Mouse (Mus musculus): ENCODE results near the gene Gcdh. TPM values are rescaled to one million over a fixed set of nuclear protein-coding genes. Genes with fewer than 3 reads are reported as not detected.

The Gcdh gene
- polyA plus RNA-seq, 1 experiment: 38.6 TPM

DNA sequence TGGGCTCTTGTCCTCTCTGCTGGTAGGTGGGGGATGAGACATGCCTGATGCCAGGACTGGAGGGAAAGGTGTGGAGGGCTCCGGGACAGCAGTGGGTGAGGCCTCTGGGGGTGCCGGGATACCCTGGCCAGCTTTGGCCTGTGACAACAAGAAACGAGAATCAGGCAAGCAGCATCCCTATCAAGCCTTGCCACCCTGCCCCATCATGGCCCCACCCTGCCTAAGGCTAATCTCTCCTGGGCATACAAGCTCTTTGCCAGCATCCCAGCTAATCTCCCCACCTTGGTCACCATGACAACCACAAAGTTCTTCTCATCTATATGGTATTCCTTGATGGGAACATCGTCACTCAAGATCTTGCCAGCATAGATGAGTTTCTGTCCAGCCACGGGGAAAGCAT lies 55.2 kb downstream of the Gcdh start:
- WGBS: 79% methylated on average over 5 of the region's 5 CpGs
- DNase-seq (ENCODE audit: low read depth, low spot score): no peak

DNA sequence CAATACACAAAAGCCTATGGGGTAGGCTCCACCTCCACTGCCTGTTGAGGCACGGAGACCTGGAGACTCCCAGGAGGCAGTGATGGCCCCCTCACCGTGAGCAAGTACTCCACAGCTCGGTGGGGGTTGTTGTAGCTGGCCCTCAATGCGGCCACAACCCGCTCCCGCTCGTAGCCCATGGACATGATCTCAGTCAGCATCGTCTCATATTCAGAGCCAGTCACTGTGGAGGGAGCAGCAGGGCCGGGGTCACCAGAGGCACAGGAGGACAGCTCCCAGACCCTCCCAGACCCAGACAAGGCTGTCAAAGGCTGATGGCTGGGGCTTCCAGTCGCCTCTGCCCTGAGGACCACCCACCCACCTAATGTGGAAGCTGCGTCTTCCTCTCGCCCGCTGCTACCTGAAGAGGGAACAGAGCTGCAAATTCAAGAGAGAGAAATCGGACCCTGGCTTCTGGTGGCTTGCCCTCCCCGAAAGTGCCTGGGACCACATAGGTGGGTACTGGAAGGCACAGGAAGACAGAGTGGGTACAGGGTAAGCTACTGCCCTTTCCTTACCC lies 55.7 kb downstream of the Gcdh start:
- WGBS: 90% methylated on average over 15 of the region's 15 CpGs
- no peak for DNase-seq (ENCODE audit: low read depth, low spot score)

DNA sequence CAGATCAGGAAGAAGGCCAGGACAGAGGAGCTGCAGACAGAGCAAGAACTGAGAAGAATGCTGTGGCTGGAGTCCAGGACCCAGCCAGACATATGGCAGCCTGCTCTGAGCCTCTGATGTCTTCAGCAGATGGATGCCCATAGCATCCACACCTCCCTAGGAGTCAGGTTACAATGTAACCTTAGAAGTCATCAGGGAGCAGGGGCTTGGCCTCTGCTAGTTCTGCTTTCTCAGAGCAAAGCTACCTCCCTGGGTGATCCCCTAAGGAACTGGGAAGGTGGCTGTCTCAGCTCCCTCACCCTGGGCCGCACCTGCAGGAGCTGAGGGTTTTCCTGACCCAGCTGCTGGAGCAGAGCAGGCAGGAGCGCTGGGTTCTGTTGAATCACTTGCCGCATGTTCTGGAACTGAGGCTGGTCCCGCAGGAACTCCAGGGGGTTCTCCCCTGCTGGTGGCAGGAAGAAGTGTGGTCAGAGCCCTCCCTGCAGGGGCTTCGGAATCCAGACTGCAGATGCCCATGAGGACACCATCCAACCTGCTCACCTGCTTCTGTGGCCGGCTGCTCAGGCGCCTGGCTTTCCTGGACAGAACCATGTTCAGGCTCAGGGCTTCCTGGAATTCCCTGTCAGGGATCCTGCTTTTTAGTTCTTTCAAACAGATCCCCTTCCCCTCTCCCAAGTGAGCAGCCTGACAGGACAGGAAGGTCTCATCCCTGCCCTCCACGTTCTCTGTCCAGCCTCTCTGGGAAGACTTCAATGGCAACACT lies 56.4 kb downstream of the Gcdh start:
- DNase-seq (ENCODE audit: low read depth, low spot score): no peak
- WGBS: 78% methylated on average over 8 of the region's 8 CpGs

Other genes starting within 250 kb of the Gcdh start
- 28.1 and 39.5 TPM in 2 replicates for gene Ier2, start 231.1 kb downstream of the Gcdh start, polyA plus RNA-seq (2012; rRNA removed)
- 58.1 and 68.2 TPM in 2 replicates for gene Trmt1, start 207.6 kb downstream of the Gcdh start, polyA plus RNA-seq (2012; rRNA removed)
- 71.5 and 96.6 TPM in 2 replicates for gene Nacc1, start 206.1 kb downstream of the Gcdh start, polyA plus RNA-seq (2012; rRNA removed)
- 6.6 and 7.1 TPM in 2 replicates for gene Lyl1, start 192.5 kb downstream of the Gcdh start, polyA plus RNA-seq (2012; rRNA removed)
- 0.12 and 0.18 TPM in 2 replicates for gene G430095P16Rik, start 170.9 kb downstream of the Gcdh start, polyA plus RNA-seq (2012; rRNA removed)
- 14.5 and 15.4 TPM in 2 replicates for gene Nfix, start 93.6 kb downstream of the Gcdh start, polyA plus RNA-seq (2012; rRNA removed)
- gene Dand5, start 71.1 kb downstream of the Gcdh start, polyA plus RNA-seq (2012; rRNA removed): 1.9 and 3.0 TPM in 2 replicates
- gene Gadd45gip1, start 62.4 kb downstream of the Gcdh start, polyA plus RNA-seq (2012; rRNA removed): 13.4 and 22.8 TPM in 2 replicates
- 49.3 and 65.9 TPM in 2 replicates for gene Rad23a, start 53.3 kb downstream of the Gcdh start, polyA plus RNA-seq (2012; rRNA removed)
- gene Calr, start 47.0 kb downstream of the Gcdh start, polyA plus RNA-seq (2012; rRNA removed): 402 and 404 TPM in 2 replicates
- gene Farsa, start 36.9 kb downstream of the Gcdh start, polyA plus RNA-seq (2012; rRNA removed): 50.9 and 54.2 TPM in 2 replicates
- gene Syce2, start 21.8 kb downstream of the Gcdh start, polyA plus RNA-seq (2012; rRNA removed): 3.5 and 5.5 TPM in 2 replicates
- gene Klf1, start 8.0 kb upstream of the Gcdh start, polyA plus RNA-seq (2012; rRNA removed): 0.38 and 0.43 TPM in 2 replicates
- 8.4 and 8.7 TPM in 2 replicates for gene Dnase2a, start 14.6 kb upstream of the Gcdh start, polyA plus RNA-seq (2012; rRNA removed)
- gene Mast1, start 43.4 kb upstream of the Gcdh start, polyA plus RNA-seq (2012; rRNA removed): 0.36 and 0.49 TPM in 2 replicates
- not detected in 2 replicates for gene Rtbdn, start 53.1 kb upstream of the Gcdh start, polyA plus RNA-seq (2012; rRNA removed)
- 1.2 and 1.4 TPM in 2 replicates for gene Gm49661, start 75.5 kb upstream of the Gcdh start, polyA plus RNA-seq (2012; rRNA removed)
- 183 and 200 TPM in 2 replicates for gene Prdx2, start 75.7 kb upstream of the Gcdh start, polyA plus RNA-seq (2012; rRNA removed)
- gene Rnaseh2a, start 75.8 kb upstream of the Gcdh start, polyA plus RNA-seq (2012; rRNA removed): 48.2 and 52.8 TPM in 2 replicates
- 80.2 and 118 TPM in 2 replicates for gene Junb, start 84.8 kb upstream of the Gcdh start, polyA plus RNA-seq (2012; rRNA removed)
- gene Hook2, start 96.7 kb upstream of the Gcdh start, polyA plus RNA-seq (2012; rRNA removed): 33.8 and 49.0 TPM in 2 replicates
- gene Best2, start 120.6 kb upstream of the Gcdh start, polyA plus RNA-seq (2012; rRNA removed): 0.33 TPM in 1 of 2 replicates, not detected in the other
- gene Asna1, start 131.4 kb upstream of the Gcdh start, polyA plus RNA-seq (2012; rRNA removed): 142 and 146 TPM in 2 replicates
- 93.9 and 101 TPM in 2 replicates for gene Trir, start 132.9 kb upstream of the Gcdh start, polyA plus RNA-seq (2012; rRNA removed)
- 34.5 and 50.7 TPM in 2 replicates for gene Tnpo2, start 143.0 kb upstream of the Gcdh start, polyA plus RNA-seq (2012; rRNA removed)
- 33.9 and 40.8 TPM in 2 replicates for gene Fbxw9, start 166.1 kb upstream of the Gcdh start, polyA plus RNA-seq (2012; rRNA removed)
- 0.73 and 1.0 TPM in 2 replicates for gene Gm5741, start 174.1 kb upstream of the Gcdh start, polyA plus RNA-seq (2012; rRNA removed)
- 33.3 and 41.4 TPM in 2 replicates for gene Dhps, start 177.8 kb upstream of the Gcdh start, polyA plus RNA-seq (2012; rRNA removed)
- 121 and 139 TPM in 2 replicates for gene Wdr83os, start 186.8 kb upstream of the Gcdh start, polyA plus RNA-seq (2012; rRNA removed)
- 29.4 and 33.9 TPM in 2 replicates for gene Wdr83, start 187.4 kb upstream of the Gcdh start, polyA plus RNA-seq (2012; rRNA removed)
- gene Man2b1, start 189.3 kb upstream of the Gcdh start, polyA plus RNA-seq (2012; rRNA removed): 37.4 and 64.2 TPM in 2 replicates
- gene Zfp791, start 229.2 kb upstream of the Gcdh start, polyA plus RNA-seq (2012; rRNA removed): 0.96 and 1.5 TPM in 2 replicates